Mouse (Mus musculus) myocyte (in vitro differentiated cells): ENCODE measurements around the gene Tlr9. TPM values are rescaled to one million over a fixed set of nuclear protein-coding genes. Genes with fewer than 3 reads are reported as not detected.

Experiments
- H3K27me3 ChIP-seq: one replicate; pipeline ENCODE4 v1.6.1; 2011; ENCODE audit not compliant: control insufficient read depth, insufficient read depth, insufficient read length
- H3K36me3 ChIP-seq: one replicate; pipeline ENCODE4 v1.6.1; 2011; ENCODE audit not compliant: control insufficient read depth, insufficient read depth
- H3K4me2 ChIP-seq: one replicate; pipeline ENCODE4 v1.6.1; 2011; ENCODE audit warnings: low read depth, control low read depth
- H3K4me3 ChIP-seq: one replicate; pipeline ENCODE4 v1.5.1; 2011; ENCODE audit warnings: mild to moderate bottlenecking, control low read depth, moderate library complexity
- H3K79me2 ChIP-seq: one replicate; pipeline ENCODE4 v1.6.1; 2011; ENCODE audit not compliant: control insufficient read depth, insufficient read depth
- H3ac ChIP-seq: one replicate; pipeline ENCODE4 v1.6.1; 2011; ENCODE audit not compliant: control insufficient read depth, insufficient read length
- CEBPB ChIP-seq: IDR thresholded peaks from 2 replicates; pipeline ENCODE4 v1.6.1; 2011; ENCODE audit warnings: mild to moderate bottlenecking, moderate library complexity; ENCODE audit not compliant: poor library complexity, insufficient read depth, severe bottlenecking
- E2F4 ChIP-seq: IDR thresholded peaks from one replicate; pipeline ENCODE4 v1.6.1; 2011; ENCODE audit warnings: mild to moderate bottlenecking, control low read depth, moderate library complexity; ENCODE audit not compliant: insufficient read depth
- MAX ChIP-seq: IDR thresholded peaks from one replicate; pipeline ENCODE4 v1.6.1; 2011; ENCODE audit warnings: low read depth, mild to moderate bottlenecking, control low read depth
- MYOD1 ChIP-seq, 3 experiments: IDR thresholded peaks; one replicate each; pipeline ENCODE4 v1.6.1; 2011; ENCODE audit warnings: control low read depth in 2 of 3, low read depth in 2 of 3, mild to moderate bottlenecking in 2 of 3, moderate library complexity in 1 of 3; ENCODE audit not compliant: insufficient read length in 2 of 3, control insufficient read depth in 1 of 3
- MYOG ChIP-seq, 3 experiments: IDR thresholded peaks; one replicate each; pipeline ENCODE4 v1.6.1; 2011; ENCODE audit warnings: control low read depth in 2 of 3, low read depth in 2 of 3, mild to moderate bottlenecking in 2 of 3; ENCODE audit not compliant: insufficient read length in 2 of 3, control insufficient read depth in 1 of 3, insufficient read depth in 1 of 3
- POLR2A ChIP-seq: IDR thresholded peaks from one replicate; pipeline ENCODE4 v1.6.1; 2011; ENCODE audit warnings: low read depth, mild to moderate bottlenecking, control low read depth, moderate library complexity; ENCODE audit not compliant: insufficient read length
- POLR2AphosphoS2 ChIP-seq: IDR thresholded peaks from one replicate; pipeline ENCODE4 v1.6.1; 2011; ENCODE audit warnings: low read depth, control low read depth; ENCODE audit not compliant: insufficient read length
- REST ChIP-seq: IDR thresholded peaks from one replicate; pipeline ENCODE4 v1.6.1; 2011; ENCODE audit warnings: mild to moderate bottlenecking, control low read depth, moderate library complexity; ENCODE audit not compliant: insufficient read depth, insufficient read length
- SRF ChIP-seq: IDR thresholded peaks from one replicate; pipeline ENCODE4 v1.6.1; 2011; ENCODE audit warnings: low read depth; ENCODE audit not compliant: control insufficient read depth, insufficient read length
- TCF12 ChIP-seq: IDR thresholded peaks from one replicate; pipeline ENCODE4 v1.6.1; 2011; ENCODE audit warnings: mild to moderate bottlenecking, control low read depth; ENCODE audit not compliant: poor library complexity, insufficient read depth, severe bottlenecking
- TCF3 ChIP-seq: IDR thresholded peaks from one replicate; pipeline ENCODE4 v1.6.1; 2011; ENCODE audit warnings: low read depth, control low read depth; ENCODE audit not compliant: insufficient read length
- USF1 ChIP-seq: IDR thresholded peaks from one replicate; pipeline ENCODE4 v1.6.1; 2011; ENCODE audit warnings: low read depth, mild to moderate bottlenecking, control low read depth, moderate library complexity
- polyA plus RNA-seq: library from polyadenylated mRNA; unstranded; fragments of >200 nt; fragmentation: generic; extraction: Trizol; gene quantifications from one replicate; pipeline ENCODE4 v1.2.1, GENCODE M21; 2012; ENCODE audit warnings: missing spikeins

The Tlr9 gene
- polyA plus RNA-seq, 1 experiment: not detected

GRCm38 (mm10) chr9:106202819-106203636 lies 19.4 kb upstream of the Tlr9 start, which contains the start of gene Twf2:
Gene Twf2, plus strand, starts transcription at chr9:106203108.
- H3K79me2 ChIP-seq: peaks cover 10% of the 10 kb centered on the region
- peak within 1 kb of the TSS; percentile 55 for H3K4me3 ChIP-seq
- H3K4me2 ChIP-seq: peak within 1 kb of the TSS; percentile 87
- TF ChIP-seq MAX (no peak), TCF12 (no peak), POLR2A (peak; percentile 76), POLR2AphosphoS2 (peak; percentile 37), MYOG (IDR thresholded peaks at IDR 0.05; ENCODE audit: control insufficient read depth in 1 of 3, insufficient read depth in 1 of 3, insufficient read length in 2 of 3, low read depth in 2 of 3) (no peak)
- peak within 1 kb of the TSS; percentile 56 for H3ac ChIP-seq
- no peaks in the 10 kb centered on the region for H3K27me3 ChIP-seq
- no peaks in the 10 kb centered on the region for H3K36me3 ChIP-seq

- H3K4me2 ChIP-seq: peak overlapping the region; percentile 86
- peaks cover 12% of the 10 kb centered on the region for H3K79me2 ChIP-seq
- H3K36me3 ChIP-seq: no peaks in the 10 kb centered on the region
- TF ChIP-seq TCF12 (no peak), MYOD1 (IDR thresholded peaks at IDR 0.05; ENCODE audit: control insufficient read depth in 1 of 3, insufficient read length in 2 of 3, low read depth in 2 of 3) (peak in 1 of 3 experiments; percentile 10), MYOG (IDR thresholded peaks at IDR 0.05; ENCODE audit: control insufficient read depth in 1 of 3, insufficient read depth in 1 of 3, insufficient read length in 2 of 3, low read depth in 2 of 3) (peak in 1 of 3 experiments; percentile 31), REST (no peak)
- no peaks in the 10 kb centered on the region for H3K27me3 ChIP-seq
- no peak overlapping the region for H3ac ChIP-seq
- H3K4me3 ChIP-seq: peak overlapping the region; percentile 55
Observed at GRCm38 (mm10) chr9:106203990-106204851, 18.2 kb upstream of the Tlr9 start.

DNA sequence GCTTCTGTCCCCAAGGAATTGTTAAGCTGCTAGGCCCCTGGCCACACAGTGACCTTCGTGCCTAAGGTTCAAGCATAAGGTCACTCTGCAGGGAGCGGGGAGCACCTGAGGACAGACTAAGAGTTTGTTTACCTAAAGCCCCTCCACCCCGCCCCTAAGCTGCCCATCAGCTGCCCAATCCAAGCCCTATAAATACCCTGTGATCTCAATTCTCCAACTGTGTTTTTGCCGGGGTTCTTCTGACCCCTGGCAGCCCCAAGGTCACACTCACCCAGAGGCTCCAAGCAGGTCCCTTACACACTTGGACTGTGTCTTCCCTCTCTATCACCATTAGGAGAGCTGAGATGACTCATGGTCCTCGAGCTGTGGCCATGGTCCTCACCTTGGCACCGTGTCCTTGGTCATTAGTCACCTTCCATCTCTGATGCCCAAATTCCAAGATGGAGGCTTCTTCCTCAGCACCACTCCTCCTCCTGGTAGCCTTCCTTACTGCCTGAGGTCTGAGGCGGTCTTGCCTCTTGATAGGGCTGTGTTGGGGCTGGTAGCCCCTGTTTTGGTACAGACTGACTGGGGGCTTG lies 16.6 kb upstream of the Tlr9 start:
- H3K27me3 ChIP-seq: no peaks in the 10 kb centered on the region
- no peak overlapping the region for H3ac ChIP-seq
- H3K4me3 ChIP-seq: no peak overlapping the region
- no peaks in the 10 kb centered on the region for H3K36me3 ChIP-seq
- TF ChIP-seq TCF3 (no peak), USF1 (no peak), MYOG (IDR thresholded peaks at IDR 0.05; ENCODE audit: control insufficient read depth in 1 of 3, insufficient read depth in 1 of 3, insufficient read length in 2 of 3, low read depth in 2 of 3) (no peak), MYOD1 (IDR thresholded peaks at IDR 0.05; ENCODE audit: control insufficient read depth in 1 of 3, insufficient read length in 2 of 3, low read depth in 2 of 3) (no peak), POLR2A (no peak), TCF12 (no peak), CEBPB (no peak), E2F4 (no peak), REST (no peak), POLR2AphosphoS2 (no peak), SRF (no peak), MAX (no peak)
- H3K79me2 ChIP-seq: peaks cover 12% of the 10 kb centered on the region
- H3K4me2 ChIP-seq: peak overlapping the region; percentile 36

DNA sequence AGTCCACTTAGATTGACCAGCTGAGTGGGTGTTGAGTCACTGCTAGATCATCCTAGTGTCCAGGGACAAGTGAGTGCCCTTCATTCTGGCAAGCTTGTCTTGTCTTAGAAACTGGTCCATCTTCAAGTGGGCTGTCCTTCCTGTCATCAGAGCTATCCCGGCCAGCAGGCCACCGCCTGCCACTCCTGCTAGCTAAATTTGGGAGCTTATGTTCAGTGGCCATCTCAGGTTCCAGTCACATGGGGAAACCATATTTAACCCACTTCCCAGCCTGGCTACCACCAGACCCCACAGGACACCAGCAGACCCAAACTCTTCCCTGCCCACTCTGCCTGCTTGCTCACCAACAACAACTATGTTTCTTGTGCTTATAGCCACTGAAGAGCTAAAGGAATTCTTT lies 15.9 kb upstream of the Tlr9 start:
- peak overlapping the region; percentile 66 for H3K4me2 ChIP-seq

More for the DNA sequence above, 15.9 kb upstream of the Tlr9 start:
- Histone ChIP-seq H3ac (peak overlapping the region; percentile 16), H3K36me3 (no peaks in the 10 kb centered on the region), H3K27me3 (no peaks in the 10 kb centered on the region), H3K4me3 (peak overlapping the region; percentile 25), H3K79me2 (peaks cover 12% of the 10 kb centered on the region)
- TF ChIP-seq MAX: no peak
- TF ChIP-seq MYOG (IDR thresholded peaks at IDR 0.05; ENCODE audit: control insufficient read depth in 1 of 3, insufficient read depth in 1 of 3, insufficient read length in 2 of 3, low read depth in 2 of 3): no peak
- peak; percentile 68 for TF ChIP-seq POLR2A
- TF ChIP-seq SRF: peak; percentile 63
- no peak for TF ChIP-seq CEBPB
- no peak for TF ChIP-seq TCF12
- no peak for TF ChIP-seq MYOD1 (IDR thresholded peaks at IDR 0.05; ENCODE audit: control insufficient read depth in 1 of 3, insufficient read length in 2 of 3, low read depth in 2 of 3)
- TF ChIP-seq TCF3: no peak
- peak; percentile 72 for TF ChIP-seq POLR2AphosphoS2
- TF ChIP-seq USF1: peak; percentile 78
- no peak for TF ChIP-seq REST
- TF ChIP-seq E2F4: no peak
